ENCODE assay signal across 11 mouse cellular contexts in genomic region chr11:32101059-32101632, GRCm38 (mm10).
DNase-seq lines count a peak whose midpoint lies in the region; ATAC-seq and TF ChIP-seq lines count a peak whose summit lies in the region.
"Had no signal": no experiment of that assay in that cellular context is flagged by ENCODE, and none has a peak within 500 bp of the region (broad histone marks: within the 10 kb centered on the region; RNA-seq: fewer than 3 reads in every experiment).

No protein-coding gene starts in this region.

- H3K9ac ChIP-seq in limb, embryonic 14.5 days (ENCODE audit: low read depth, low read length, severe bottlenecking) = no peak overlapping the region

- no peak for TF ChIP-seq POLR2A in limb, embryonic 14.5 days (IDR thresholded peaks at IDR 0.05; ENCODE audit: borderline replicate concordance, extremely low read depth, insufficient read depth, insufficient read length)

- H3K27ac ChIP-seq in limb, embryonic 14.5 days (replicated peaks; ENCODE audit: low read depth, low read length) = no peak overlapping the region

- H3K4me1 ChIP-seq in limb, embryonic 14.5 days (ENCODE audit: control insufficient read depth, insufficient read depth, low read length) = peaks cover 12% of the 10 kb centered on the region; the same call in 1 of the 2 replicates

- no peaks in the 10 kb centered on the region for H3K27me3 ChIP-seq in limb, embryonic 14.5 days (ENCODE audit: control insufficient read depth, insufficient read depth, low read length)

- no peak for DNase-seq in frontal cortex, postnatal 14 days (ENCODE audit: low spot score in 2 of 2)
- DNase-seq in kidney, postnatal 4 days = peak; percentile 22 to 31
- DNase-seq in kidney, adult 8-10 months = no peak
- peak; percentile 61 for DNase-seq in brain, adult 2 months (ENCODE audit: low read depth, low spot score)
- DNase-seq in limb, embryonic 14.5 days (ENCODE audit: low spot score) = peak; percentile 34
- DNase-seq in ovary, postnatal 10 days (ENCODE audit: low spot score) = no peak
- no peak for DNase-seq in heart, adult 18-20 months
- DNase-seq: cerebellum, adult 9-10 months; liver; right cerebral cortex, postnatal 25 days had no signal

- H3K9me3 ChIP-seq in limb, embryonic 14.5 days (ENCODE audit: control insufficient read depth, low read length) = no peaks in the 10 kb centered on the region

- WGBS in limb, embryonic 14.5 days = 47% methylated on average over 3 of the region's 3 CpGs

- H3K4me2 ChIP-seq in limb, embryonic 14.5 days (replicated peaks; ENCODE audit: low read depth, low read length, severe bottlenecking) = no peak overlapping the region

- peak; percentile 91 for ATAC-seq in frontal cortex, adult (ENCODE audit: low TSS enrichment)
- no peak for ATAC-seq in limb, embryonic 14.5 days (ENCODE audit: low FRiP score, low read depth)

- H3K36me3 ChIP-seq in limb, embryonic 14.5 days (ENCODE audit: control insufficient read depth, insufficient read depth, low read length) = no peaks in the 10 kb centered on the region

- no peak overlapping the region for H3K4me3 ChIP-seq in limb, embryonic 14.5 days (replicated peaks; ENCODE audit: low read length)

Comparison
In these comparisons a context has a peak if more than half of its experiments do, and no peak if none do; other contexts are left out.
1. DNase-seq: peak in kidney, postnatal 4 days (2 of 2), brain, adult 2 months (single experiment) and limb, embryonic 14.5 days (single experiment); none in frontal cortex, postnatal 14 days (0 of 2), kidney, adult 8-10 months (0 of 2), ovary, postnatal 10 days (single experiment) and heart, adult 18-20 months (0 of 2).